Mouse (Mus musculus) right cerebral cortex, postnatal 36 days (tissue): ENCODE results near the gene Cox17.

Experiments used
- DNase-seq, 2 experiments: peaks; one replicate each; pipeline ENCODE4 v3.0.0; 2022; ENCODE audit warnings: low spot score in 2 of 2, mixed read lengths in 1 of 2

The Cox17 gene

GRCm38 (mm10) chr16:38371705-38372296 is 25.0 kb downstream of the Cox17 start:
- DNase-seq, result no peak

- DNase-seq, result no peak
Observed at GRCm38 (mm10) chr16:38372876-38373275, 26.1 kb downstream of the Cox17 start.

- DNase-seq, result no peak
Observed at GRCm38 (mm10) chr16:38373439-38373838, 26.6 kb downstream of the Cox17 start.

GRCm38 (mm10) chr16:38373941-38374340 is 27.1 kb downstream of the Cox17 start:
- no peak for DNase-seq

- DNase-seq, result no peak
Observed at GRCm38 (mm10) chr16:38374379-38375140, 27.8 kb downstream of the Cox17 start.

- DNase-seq, result no peak
Observed at GRCm38 (mm10) chr16:38375182-38375581, 28.4 kb downstream of the Cox17 start.

GRCm38 (mm10) chr16:38376163-38376840 is 29.5 kb downstream of the Cox17 start:
- peak in 1 of 2 experiments; percentile 65 for DNase-seq

- no peak for DNase-seq
Observed at GRCm38 (mm10) chr16:38376841-38377249, 30.1 kb downstream of the Cox17 start.

- DNase-seq, result no peak
Observed at GRCm38 (mm10) chr16:38377546-38377945, 30.8 kb downstream of the Cox17 start.

GRCm38 (mm10) chr16:38378591-38378990 is 31.8 kb downstream of the Cox17 start:
- no peak for DNase-seq

- DNase-seq, result no peak
Observed at GRCm38 (mm10) chr16:38379088-38379487, 32.3 kb downstream of the Cox17 start.

GRCm38 (mm10) chr16:38379493-38379892 is 32.7 kb downstream of the Cox17 start:
- no peak for DNase-seq

GRCm38 (mm10) chr16:38379926-38380325 is 33.1 kb downstream of the Cox17 start:
- no peak for DNase-seq

GRCm38 (mm10) chr16:38383683-38384082 is 36.9 kb downstream of the Cox17 start:
- no peak for DNase-seq

GRCm38 (mm10) chr16:38385184-38385634 is 38.4 kb downstream of the Cox17 start:
- no peak for DNase-seq

GRCm38 (mm10) chr16:38385700-38386099 is 38.9 kb downstream of the Cox17 start:
- no peak for DNase-seq

GRCm38 (mm10) chr16:38387389-38387788 is 40.6 kb downstream of the Cox17 start:
- no peak for DNase-seq

GRCm38 (mm10) chr16:38388757-38389156 is 42.0 kb downstream of the Cox17 start:
- no peak for DNase-seq

GRCm38 (mm10) chr16:38389284-38389893 is 42.6 kb downstream of the Cox17 start:
- DNase-seq, result no peak

- no peak for DNase-seq
Observed at GRCm38 (mm10) chr16:38390322-38390721, 43.5 kb downstream of the Cox17 start.

- DNase-seq, result peak in 1 of 2 experiments; percentile 16
Observed at GRCm38 (mm10) chr16:38392126-38392894, 45.5 kb downstream of the Cox17 start.
